Comparison of ENCODE assay signal across 30 mouse cellular contexts in the genomic region with DNA sequence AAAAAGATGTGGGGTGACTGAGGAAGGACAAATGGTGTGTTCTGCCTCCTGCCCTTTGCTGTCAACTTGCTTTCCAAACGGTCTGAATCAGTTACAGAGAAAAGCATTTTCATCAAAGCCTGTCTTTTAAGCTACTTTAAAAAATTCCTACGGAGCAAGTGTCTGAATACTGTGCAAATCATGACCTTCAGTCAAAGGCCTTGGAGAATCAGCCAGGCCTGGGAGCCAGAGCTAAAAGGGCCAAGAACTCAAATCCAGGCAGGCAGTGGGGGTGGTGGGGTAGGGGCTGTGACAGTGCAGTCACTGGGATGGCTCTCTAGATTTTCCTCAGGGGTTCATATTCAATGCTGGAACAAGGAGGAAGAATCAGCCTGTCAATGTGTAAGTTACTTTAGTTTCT. TPM values are rescaled to one million over a fixed set of nuclear protein-coding genes. Genes with fewer than 3 reads are reported as not detected.
DNase-seq lines count a peak whose midpoint lies in the region; ATAC-seq lines count a peak whose summit lies in the region.
"Had no signal": no experiment of that assay in that cellular context is flagged by ENCODE, and none has a peak within 500 bp of the region (broad histone marks: within the 10 kb centered on the region; RNA-seq: fewer than 3 reads in every experiment).

No protein-coding gene starts in this region.

- no peak overlapping the region for H3K27ac ChIP-seq in kidney, embryonic 16.5 days (ENCODE audit: low read length)
- H3K27ac ChIP-seq: embryonic facial prominence, embryonic 13.5 days; embryonic facial prominence, embryonic 15.5 days; forebrain, embryonic 10.5 days; forebrain, embryonic 12.5 days had no signal

- no peak overlapping the region for H3K4me2 ChIP-seq in kidney, embryonic 16.5 days (replicated peaks; ENCODE audit: low read depth, low read length)
- H3K4me2 ChIP-seq: embryonic facial prominence, embryonic 13.5 days; embryonic facial prominence, embryonic 15.5 days; forebrain, embryonic 12.5 days had no signal

- peak; percentile 57 to 82 for DNase-seq in adrenal gland, adult (ENCODE audit: inconsistent age in 2 of 2, low spot score in 1 of 2)
- DNase-seq in adrenal gland, adult 18-20 months (ENCODE audit: low spot score in 2 of 2) = no peak
- peak; percentile 20 for DNase-seq in ovary, adult 18-20 months (ENCODE audit: low spot score)
- no peak for DNase-seq in ovary, postnatal 36 days (ENCODE audit: low spot score)
- peak; percentile 63 for DNase-seq in adrenal gland, postnatal 14 days
- peak; percentile 47 to 56 for DNase-seq in adrenal gland, postnatal 36 days
- DNase-seq in lung, postnatal 4 days = no peak
- DNase-seq: B cell, adult 2 months; cerebellum, adult 11 months; cerebellum, adult 18-20 months; cerebellum, adult 8-10 months; cerebellum, adult 9-11 months; cerebellum, postnatal 14 days; cerebellum, postnatal 36 days; embryo, embryonic 11 days had no signal

- H3K4me1 ChIP-seq in kidney, embryonic 16.5 days (ENCODE audit: insufficient read depth, low read length) = no peaks in the 10 kb centered on the region
- H3K4me1 ChIP-seq: embryonic facial prominence, embryonic 13.5 days; embryonic facial prominence, embryonic 15.5 days; forebrain, embryonic 12.5 days had no signal

- 0 out of 2 replicates have a peak, but pooled peaks cover 3% of the 10 kb centered on the region for H3K36me3 ChIP-seq in kidney, embryonic 16.5 days (ENCODE audit: insufficient read depth, low read length)
- H3K36me3 ChIP-seq: forebrain, embryonic 10.5 days; forebrain, embryonic 12.5 days; G1E had no signal

- no peaks in the 10 kb centered on the region for H3K9me3 ChIP-seq in kidney, embryonic 16.5 days (ENCODE audit: low read length)
- H3K9me3 ChIP-seq: embryonic facial prominence, embryonic 13.5 days; embryonic facial prominence, embryonic 15.5 days; forebrain, embryonic 10.5 days; forebrain, embryonic 12.5 days; G1E had no signal

- no peak for ATAC-seq in kidney, embryonic 16.5 days (ENCODE audit: low FRiP score, low TSS enrichment)
- ATAC-seq: activated CD4-positive, CD25-positive, alpha-beta regulatory T cell, adult 4 months; CD4-positive, CD25-positive, alpha-beta regulatory T cell, adult 4 months; forebrain, embryonic 14.5 days; forebrain, embryonic 16.5 days; Patski had no signal

- WGBS in kidney, embryonic 16.5 days = 72% methylated on average over 2 of the region's 2 CpGs

- H3K4me3 ChIP-seq in kidney, embryonic 16.5 days (ENCODE audit: low read length) = no peak overlapping the region
- H3K4me3 ChIP-seq: embryonic facial prominence, embryonic 13.5 days; embryonic facial prominence, embryonic 15.5 days; erythroblast, embryonic 14.5 days; forebrain, embryonic 10.5 days; forebrain, embryonic 12.5 days had no signal

- no peak overlapping the region for H3K9ac ChIP-seq in kidney, embryonic 16.5 days (replicated peaks; ENCODE audit: low read length)
- H3K9ac ChIP-seq: embryonic facial prominence, embryonic 13.5 days; embryonic facial prominence, embryonic 15.5 days; forebrain, embryonic 12.5 days had no signal

- no peaks in the 10 kb centered on the region for H3K27me3 ChIP-seq in kidney, embryonic 16.5 days (ENCODE audit: insufficient read depth, low read length)
- H3K27me3 ChIP-seq: CH12.LX; embryonic facial prominence, embryonic 13.5 days; embryonic facial prominence, embryonic 15.5 days; forebrain, embryonic 12.5 days; Patski had no signal

RNA-seq across cellular contexts. Expression of gene Nr2e3, which starts 20.7 kb away (rescaled TPM):
- not detected for total RNA-seq in adrenal gland, adult 18-20 months (2021)
- total RNA-seq in adrenal gland, postnatal 14 days (2021) = 0.53 TPM in 1 of 2 replicates, not detected in the other
- not detected for total RNA-seq in adrenal gland, postnatal 36 days (2021)
- polyA plus RNA-seq in kidney, embryonic 16.5 days (2015; fragmentation: Nextera tagmentation; extraction: Ambion mirVana) = not detected in 2 replicates
- total RNA-seq: common myeloid progenitor, adult 5-6 weeks had no signal
- polyA plus RNA-seq: activated CD4-positive, CD25-positive, alpha-beta regulatory T cell, adult 4 months; CD4-positive, CD25-positive, alpha-beta regulatory T cell, adult 4 months; erythroblast, embryonic 14.5 days; forebrain, embryonic 10.5 days; forebrain, embryonic 14.5 days; forebrain, embryonic 16.5 days; frontal cortex, adult 2 months; G1E; Patski had no signal

Comparison
In these comparisons a context has a peak if more than half of its experiments do, and no peak if none do; other contexts are left out.
1. DNase-seq: peak in adrenal gland, adult (2 of 2), ovary, adult 18-20 months (single experiment), adrenal gland, postnatal 14 days (single experiment) and adrenal gland, postnatal 36 days (2 of 2); none in adrenal gland, adult 18-20 months (0 of 2), ovary, postnatal 36 days (single experiment) and lung, postnatal 4 days (0 of 2).